Mouse (Mus musculus) neutrophil, adult 5-6 weeks (primary cell): Measurements from ENCODE around the gene Scamp2. TPM values are rescaled to one million over a fixed set of nuclear protein-coding genes. Genes with fewer than 3 reads are reported as not detected.

ENCODE experiments used
- ATAC-seq: fragments of 151-379, 151-347 bp; 2 replicates; pipeline ENCODE4 v1.8.0; 2017; ENCODE audit warnings: mild to moderate bottlenecking, moderate TSS enrichment; ENCODE audit not compliant: insufficient number of reproducible peaks, poor library complexity, low FRiP score, severe bottlenecking; ENCODE audit errors: extremely low read depth
- total RNA-seq: library from RNA; stranded (forward); fragments of 200-1000 nt; gene quantifications from 2 replicates; pipeline ENCODE4 v1.2.3, GENCODE M21; 2017

Gene Scamp2
- total RNA-seq, 1 experiment from 2014 or later, result 28.9 TPM

GRCm38 (mm10) chr9:57589224-57590126 is 28.7 kb downstream of the Scamp2 start, which contains the start of gene Ulk3:
TSS of gene Ulk3 (plus strand) at chr9:57589452.
- peak; percentile 52 for ATAC-seq

- ATAC-seq, result no peak
Observed at GRCm38 (mm10) chr9:57590726-57591125, 30.0 kb downstream of the Scamp2 start.

GRCm38 (mm10) chr9:57593454-57594173 is 32.9 kb downstream of the Scamp2 start:
- ATAC-seq, result no peak

GRCm38 (mm10) chr9:57594174-57594509 is 33.4 kb downstream of the Scamp2 start:
- no peak for ATAC-seq

- ATAC-seq, result no peak
Observed at GRCm38 (mm10) chr9:57597265-57597664, 36.5 kb downstream of the Scamp2 start.

- no peak for ATAC-seq
Observed at GRCm38 (mm10) chr9:57597929-57598382, 37.2 kb downstream of the Scamp2 start.

GRCm38 (mm10) chr9:57598851-57599563 is 38.3 kb downstream of the Scamp2 start:
- ATAC-seq, result no peak

GRCm38 (mm10) chr9:57600620-57601352 is 40.0 kb downstream of the Scamp2 start:
- ATAC-seq, result no peak

- ATAC-seq, result no peak
Observed at GRCm38 (mm10) chr9:57601353-57601706, 40.6 kb downstream of the Scamp2 start.

- ATAC-seq, result no peak
Observed at GRCm38 (mm10) chr9:57602098-57602497, 41.4 kb downstream of the Scamp2 start.

GRCm38 (mm10) chr9:57604875-57605274 is 44.1 kb downstream of the Scamp2 start:
- no peak for ATAC-seq

GRCm38 (mm10) chr9:57605503-57605902 is 44.8 kb downstream of the Scamp2 start:
- ATAC-seq, result no peak

- ATAC-seq, result no peak
Observed at GRCm38 (mm10) chr9:57606139-57606851, 45.6 kb downstream of the Scamp2 start, which contains the start of gene Cplx3. TSS of gene Cplx3 (minus strand) at chr9:57606281.

GRCm38 (mm10) chr9:57609803-57610202 is 49.1 kb downstream of the Scamp2 start:
- ATAC-seq, result no peak

- no peak for ATAC-seq
Observed at GRCm38 (mm10) chr9:57610359-57610826, 49.6 kb downstream of the Scamp2 start.

GRCm38 (mm10) chr9:57612587-57612986 is 51.8 kb downstream of the Scamp2 start:
- no peak for ATAC-seq

- no peak for ATAC-seq
Observed at GRCm38 (mm10) chr9:57613975-57614374, 53.2 kb downstream of the Scamp2 start.

- ATAC-seq, result no peak
Observed at GRCm38 (mm10) chr9:57614786-57615185, 54.0 kb downstream of the Scamp2 start.
